Mouse (Mus musculus) layer of hippocampus, adult 11-12 months (tissue): ENCODE results near the gene Spred3.
A peak's percentile ranks its signal among the peaks of the same experiment; 100 is the strongest.

Experiments
- DNase-seq: peaks from one replicate; pipeline ENCODE4 v3.0.0; 2022; ENCODE audit warnings: low spot score

The Spred3 gene

DNA sequence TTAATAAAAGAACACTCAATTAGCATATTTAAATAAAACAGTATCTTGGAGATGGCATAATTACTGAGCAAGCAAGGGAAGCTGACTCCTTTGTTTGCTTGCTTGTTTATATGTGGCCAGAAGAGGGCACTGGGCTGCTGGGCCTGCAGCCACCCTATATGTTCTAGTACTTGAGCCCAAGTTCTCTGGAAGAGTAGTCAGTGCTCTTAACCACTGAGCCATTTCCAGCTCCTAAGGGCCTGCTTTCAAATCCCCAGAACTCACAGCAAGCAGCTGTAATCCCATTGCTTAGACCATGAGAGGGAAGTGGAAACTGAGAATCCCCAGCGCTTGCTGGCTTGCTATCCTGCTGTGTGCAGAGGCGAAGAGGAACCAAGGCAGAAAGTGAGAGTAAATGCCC lies 41.5 kb downstream of the Spred3 start:
- no peak for DNase-seq

DNA sequence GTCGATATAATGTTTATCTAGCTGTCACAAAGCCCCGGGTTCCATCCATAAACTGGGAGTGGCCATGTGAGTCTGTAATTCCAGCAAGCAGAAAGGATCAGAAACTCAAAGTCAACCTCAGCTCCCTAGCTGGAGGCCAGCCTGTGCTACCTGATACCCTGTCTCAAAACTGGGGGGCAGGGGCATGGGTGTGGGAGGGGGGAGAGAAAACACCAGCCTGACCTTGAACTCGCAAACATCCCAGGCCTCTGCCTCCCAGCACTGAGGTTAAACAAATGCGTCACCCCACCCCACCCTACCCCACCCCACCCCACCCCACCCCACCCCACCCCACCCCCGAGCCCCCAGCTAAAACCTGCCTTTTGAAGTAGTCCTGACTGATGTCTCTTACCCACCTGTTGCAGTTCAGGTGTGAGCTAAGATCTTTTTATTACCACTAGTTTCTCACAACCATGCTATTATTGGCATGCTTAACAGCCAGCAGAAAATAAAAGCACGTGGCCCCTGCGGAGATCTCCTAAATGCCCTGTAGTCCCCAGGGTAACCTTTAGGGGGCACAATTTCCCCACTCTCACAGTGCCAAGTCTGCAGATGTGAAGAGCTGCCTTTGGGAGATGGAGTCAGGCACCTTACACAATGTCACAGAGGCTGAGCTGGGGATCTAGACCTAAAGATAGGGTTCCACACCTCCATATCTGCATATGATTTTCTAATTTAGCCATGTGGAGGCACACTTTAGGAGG lies 43.9 kb downstream of the Spred3 start:
- peak; percentile 43 for DNase-seq

DNA sequence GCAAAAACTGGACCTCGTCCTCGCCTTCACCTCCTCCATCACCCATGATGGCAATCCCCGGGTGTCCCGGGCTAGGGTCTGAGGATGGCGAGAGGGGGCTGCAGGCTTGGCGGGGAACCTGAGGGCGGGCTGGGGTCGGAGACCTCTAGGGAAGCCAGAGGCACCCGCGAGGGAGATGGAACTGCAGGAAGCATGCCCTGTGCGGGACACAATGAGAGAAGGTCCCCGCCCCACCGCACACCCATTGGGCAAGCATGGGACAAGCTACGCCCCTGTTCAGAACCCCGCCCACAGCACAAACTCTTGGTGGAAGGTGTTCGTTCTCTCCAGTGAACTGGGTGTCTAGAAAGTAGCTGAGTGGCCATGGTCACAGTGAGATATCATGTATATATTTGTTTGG lies 45.2 kb downstream of the Spred3 start, which contains the start of gene Ryr1:
Gene Ryr1 (minus strand): TSS at position 210 of the 400 bp plus-strand sequence.
- no peak for DNase-seq

DNA sequence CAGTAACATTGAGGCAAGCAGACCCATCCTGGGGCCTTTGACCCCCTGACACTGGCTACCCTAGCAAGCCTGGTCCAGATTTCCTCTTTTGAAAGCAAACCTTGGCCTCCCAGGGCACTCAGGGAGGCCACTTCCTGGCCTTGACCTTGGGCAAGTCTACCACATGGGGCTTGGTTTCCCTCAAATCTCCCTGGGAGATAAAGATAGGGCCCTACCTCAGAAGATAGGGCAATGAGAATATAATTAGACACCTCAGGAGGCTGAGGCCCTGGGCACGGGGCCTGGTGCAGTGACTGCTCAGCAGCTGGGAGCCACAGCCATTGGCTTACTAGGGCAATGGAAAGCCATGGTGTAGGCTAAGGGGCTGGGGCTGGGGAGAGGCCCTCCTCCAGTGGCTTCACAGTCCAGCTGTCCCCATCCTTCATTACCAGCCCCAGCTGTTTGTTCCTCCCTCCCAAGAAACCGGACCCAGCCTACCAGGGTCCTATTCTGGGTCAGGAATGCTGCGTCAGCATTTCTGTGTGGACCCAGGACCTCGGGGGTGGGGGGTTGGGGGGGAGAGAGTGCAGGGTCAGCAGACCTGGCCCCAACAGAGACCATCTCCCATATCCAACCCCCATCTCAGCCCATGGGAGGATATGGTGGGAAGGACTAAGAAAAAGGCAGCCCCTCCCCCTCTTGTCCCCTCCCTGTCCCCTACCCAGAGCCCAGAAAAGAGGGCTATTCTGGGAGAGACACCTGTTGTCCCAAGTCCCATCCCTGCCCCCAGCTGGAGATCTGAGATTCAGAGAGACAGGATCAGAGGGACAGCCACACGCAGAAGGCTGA lies 46.5 kb downstream of the Spred3 start:
- DNase-seq: no peak

DNA sequence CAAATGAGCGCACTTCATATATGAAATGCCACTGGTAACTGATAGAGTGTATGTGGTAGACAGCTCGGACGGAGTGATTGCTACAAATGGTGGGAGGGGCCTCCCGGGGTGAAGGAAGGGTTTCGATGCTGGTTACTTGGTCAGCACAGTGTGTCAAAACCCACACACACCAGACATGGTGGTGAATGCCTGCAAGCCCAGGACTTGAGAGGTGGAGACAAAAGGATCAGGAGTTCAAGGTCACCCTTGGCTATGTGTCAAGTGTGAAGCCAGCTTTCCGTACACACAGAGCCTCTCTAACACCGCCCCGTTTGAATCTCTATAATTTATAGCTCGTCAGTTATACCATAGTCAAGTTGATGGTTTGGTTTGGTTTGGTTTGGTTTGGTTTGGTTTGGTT lies 47.4 kb downstream of the Spred3 start:
- no peak for DNase-seq

DNA sequence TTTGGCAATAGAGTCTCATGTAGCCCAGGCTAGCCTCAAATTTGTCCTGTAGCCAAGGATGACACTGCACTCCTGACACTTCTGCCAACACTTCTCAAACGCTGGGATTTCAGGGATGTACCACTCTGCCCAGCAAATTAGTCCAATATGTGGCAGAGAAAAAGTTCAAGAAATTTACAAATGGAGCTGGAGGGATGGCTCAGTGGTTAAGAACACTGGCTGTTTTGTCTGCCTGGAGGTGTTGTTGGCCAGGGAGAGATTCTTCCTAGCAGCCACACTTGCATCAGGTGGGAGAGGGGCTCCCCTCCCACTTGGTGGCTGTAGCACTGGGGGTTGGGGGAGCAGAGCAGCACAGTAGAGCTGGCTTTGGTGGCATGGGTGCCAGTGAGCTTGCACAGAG lies 50.7 kb downstream of the Spred3 start:
- no peak for DNase-seq

DNA sequence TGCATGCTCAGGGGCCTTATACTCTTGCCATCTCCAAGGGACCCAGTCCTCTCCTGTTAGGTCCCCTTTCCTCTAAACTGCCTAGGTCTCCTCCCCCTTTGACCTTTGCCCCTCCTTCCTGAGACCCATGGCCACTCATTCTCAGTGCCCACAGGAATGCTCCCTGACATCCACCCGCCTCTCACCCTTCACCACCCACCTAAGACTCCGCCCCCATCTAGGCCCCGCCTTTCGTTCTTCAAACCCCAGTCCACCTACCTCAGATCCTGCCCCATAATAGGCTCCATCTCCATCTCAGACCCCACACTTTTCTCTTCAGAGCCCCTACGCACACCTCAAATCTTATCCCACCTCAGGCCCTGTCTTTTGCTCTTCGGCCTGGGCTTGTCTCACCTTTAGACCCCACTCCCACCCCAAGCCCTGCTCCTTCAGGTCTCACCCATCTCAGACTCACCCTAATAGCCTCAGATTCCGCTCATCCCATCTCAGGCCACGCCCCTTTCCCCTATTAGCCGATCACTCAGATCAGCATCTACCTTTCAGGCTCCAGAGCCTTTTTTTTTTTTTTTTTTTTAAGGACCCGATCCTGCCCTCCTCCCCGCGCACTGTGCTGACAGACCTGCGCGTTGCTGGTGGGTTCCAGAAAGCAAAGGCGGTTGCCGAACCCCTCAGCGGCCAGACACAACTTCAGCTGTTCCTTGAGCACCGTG lies 51.9 kb downstream of the Spred3 start:
- DNase-seq: no peak

DNA sequence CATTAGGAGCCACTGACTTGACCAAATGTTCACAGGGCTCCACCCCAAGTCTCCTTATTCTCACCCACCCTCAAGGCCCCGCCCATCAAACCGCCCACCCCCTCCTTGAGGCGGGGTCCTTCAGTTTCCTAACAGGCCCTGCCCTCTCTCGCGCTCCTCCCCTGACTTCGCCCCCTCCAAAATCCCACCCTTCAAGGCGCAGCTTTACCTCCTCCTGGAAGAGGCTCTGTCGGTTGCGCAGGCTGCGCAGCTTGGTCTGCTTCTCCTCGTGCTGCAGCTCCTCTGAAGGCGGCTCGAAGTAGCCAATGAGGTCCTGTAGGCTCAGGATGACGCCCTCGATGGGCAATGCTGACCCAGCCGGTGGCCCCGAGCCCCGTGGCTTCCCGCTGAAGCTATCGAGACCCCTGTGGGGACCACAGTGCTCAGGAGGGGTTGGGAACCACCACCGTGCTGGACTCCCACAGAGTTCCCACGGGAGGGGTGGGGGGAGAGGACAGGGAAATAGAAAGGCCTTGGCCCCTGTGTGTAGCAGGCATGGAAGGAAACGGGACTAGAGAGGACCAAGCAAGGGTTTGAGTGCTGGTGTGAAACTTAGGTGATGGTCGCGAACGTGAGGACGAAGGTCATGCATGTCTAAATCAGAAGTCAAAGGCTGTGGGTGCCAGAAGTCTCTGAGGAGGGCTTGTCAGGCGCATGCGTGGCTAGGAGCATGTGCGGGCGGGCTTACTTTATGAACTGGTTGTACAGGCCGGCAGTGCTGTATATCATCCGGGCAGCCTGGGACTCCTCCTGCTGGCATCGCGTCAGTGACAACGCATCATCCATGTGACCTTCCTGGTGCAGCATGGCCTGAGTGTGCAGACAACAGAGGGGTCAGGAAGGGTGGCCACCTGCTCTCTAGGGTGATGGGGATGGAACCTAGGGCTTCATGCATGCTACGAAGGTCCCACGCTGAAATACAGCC lies 60.9 kb downstream of the Spred3 start:
- DNase-seq: peak; percentile 29
